Mouse (Mus musculus) bone marrow, adult 2 months (tissue): Measurements from ENCODE around the gene Gm45716.

ENCODE experiments used
- CTCF ChIP-seq: fragments of 200-500 bp; IDR thresholded peaks from 2 replicates; pipeline ENCODE4 v1.5.1; 2011; ENCODE audit warnings: low read length, control low read depth; ENCODE audit not compliant: control insufficient read depth, insufficient read depth
- POLR2A ChIP-seq: fragments of 200-500 bp; IDR thresholded peaks from 2 replicates; pipeline ENCODE4 v1.6.1; 2011; ENCODE audit warnings: low read depth, mild to moderate bottlenecking, control low read depth, low read length, borderline replicate concordance; ENCODE audit not compliant: control insufficient read depth

GRCm38 (mm10) chr11:90228251-90228949 is 40.9 kb downstream of the Gm45716 start:
- TF ChIP-seq CTCF = no peak
- TF ChIP-seq POLR2A = no peak
